Mouse (Mus musculus): Measurements from ENCODE around the gene Ikbip. TPM values are rescaled to one million over a fixed set of nuclear protein-coding genes. Genes with fewer than 3 reads are reported as not detected.
A peak's percentile ranks its signal among the peaks of the same experiment; 100 is the strongest.

Gene Ikbip
- polyA plus RNA-seq, 1 experiment from 2014 or later = 43.0 TPM

GRCm38 (mm10) chr10:91123281-91123827 lies 40.6 kb downstream of the Ikbip start:
- no peaks in the 10 kb centered on the region for H3K27me3 ChIP-seq
- ATAC-seq (replicated peaks; ENCODE audit: low FRiP score) = peak; percentile 73
- under 1% methylated on average over 44 of the region's 44 CpGs for WGBS
- H3K36me3 ChIP-seq = peaks cover 36% of the 10 kb centered on the region
- H3K9ac ChIP-seq = peak overlapping the region; percentile 90
- H3K4me2 ChIP-seq = peak overlapping the region; percentile 62
- peak overlapping the region; percentile 94 for H3K27ac ChIP-seq
- peak overlapping the region; percentile 83 for H3K4me3 ChIP-seq (replicated peaks)
- H3K4me1 ChIP-seq = peaks cover 21% of the 10 kb centered on the region; the same call in 1 of the 2 replicates
- H3K9me3 ChIP-seq (replicated peaks) = no peaks in the 10 kb centered on the region

- 11% methylated on average over 59 of the region's 59 CpGs for WGBS
- peak within 1 kb of the TSS; percentile 90 for H3K9ac ChIP-seq
- H3K27ac ChIP-seq = peak within 1 kb of the TSS; percentile 94
- peak; percentile 99 for ATAC-seq (replicated peaks; ENCODE audit: low FRiP score)
- H3K4me1 ChIP-seq = peaks cover 24% of the 10 kb centered on the region; the same call in 1 of the 2 replicates
- H3K36me3 ChIP-seq = peaks cover 28% of the 10 kb centered on the region
- H3K4me3 ChIP-seq (replicated peaks) = peak within 1 kb of the TSS; percentile 83
- H3K9me3 ChIP-seq (replicated peaks) = no peaks in the 10 kb centered on the region
- peak within 1 kb of the TSS; percentile 62 for H3K4me2 ChIP-seq
- H3K27me3 ChIP-seq = no peaks in the 10 kb centered on the region
These were observed 41.4 kb downstream of the Ikbip start, which contains the start of gene Slc25a3 for GRCm38 (mm10) chr10:91123828-91124822. Gene Slc25a3 (minus strand): TSS chr10:91124059.

GRCm38 (mm10) chr10:91126618-91127355 lies 44.0 kb downstream of the Ikbip start:
- Histone ChIP-seq H3K27ac (no peak overlapping the region; the same call in 1 of the 2 replicates), H3K9me3 (replicated peaks) (no peaks in the 10 kb centered on the region), H3K4me3 (replicated peaks) (no peak overlapping the region), H3K36me3 (peaks cover 4% of the 10 kb centered on the region), H3K9ac (no peak overlapping the region), H3K27me3 (no peaks in the 10 kb centered on the region), H3K4me2 (no peak overlapping the region), H3K4me1 (peaks cover 17% of the 10 kb centered on the region; the same call in 1 of the 2 replicates)
- no peak for ATAC-seq (replicated peaks; ENCODE audit: low FRiP score)
- 61% methylated on average over 10 of the region's 10 CpGs for WGBS

GRCm38 (mm10) chr10:91127395-91127794 lies 44.7 kb downstream of the Ikbip start:
- 73% methylated on average over 2 of the region's 2 CpGs for WGBS
- Histone ChIP-seq H3K4me1 (peaks cover 11% of the 10 kb centered on the region; the same call in 1 of the 2 replicates), H3K9ac (no peak overlapping the region), H3K9me3 (replicated peaks) (no peaks in the 10 kb centered on the region), H3K4me2 (no peak overlapping the region), H3K27ac (no peak overlapping the region), H3K27me3 (no peaks in the 10 kb centered on the region), H3K4me3 (replicated peaks) (no peak overlapping the region), H3K36me3 (no peaks in the 10 kb centered on the region)
- no peak for ATAC-seq (replicated peaks; ENCODE audit: low FRiP score)

- Histone ChIP-seq H3K4me3 (replicated peaks) (no peak overlapping the region), H3K36me3 (no peaks in the 10 kb centered on the region), H3K9ac (no peak overlapping the region), H3K4me2 (no peak overlapping the region), H3K9me3 (replicated peaks) (no peaks in the 10 kb centered on the region), H3K27me3 (no peaks in the 10 kb centered on the region), H3K27ac (peak overlapping the region; percentile 10; the same call in 1 of the 2 replicates), H3K4me1 (peaks cover 6% of the 10 kb centered on the region; the same call in 1 of the 2 replicates)
- no peak for ATAC-seq (replicated peaks; ENCODE audit: low FRiP score)
- WGBS = 46% methylated on average over 1 of the region's 1 CpGs
These were observed 45.9 kb downstream of the Ikbip start for GRCm38 (mm10) chr10:91128551-91129160.

GRCm38 (mm10) chr10:91130792-91131191 lies 48.1 kb downstream of the Ikbip start:
- WGBS = 94% methylated on average over 3 of the region's 3 CpGs
- no peak overlapping the region for H3K4me2 ChIP-seq
- H3K36me3 ChIP-seq = no peaks in the 10 kb centered on the region
- H3K27me3 ChIP-seq = no peaks in the 10 kb centered on the region
- H3K9me3 ChIP-seq (replicated peaks) = no peaks in the 10 kb centered on the region
- no peak for ATAC-seq (replicated peaks; ENCODE audit: low FRiP score)
- H3K27ac ChIP-seq = no peak overlapping the region
- no peak overlapping the region for H3K9ac ChIP-seq
- 0 out of 2 replicates have a peak, but pooled peaks cover 2% of the 10 kb centered on the region for H3K4me1 ChIP-seq
- no peak overlapping the region for H3K4me3 ChIP-seq (replicated peaks)

GRCm38 (mm10) chr10:91131565-91131964 lies 48.8 kb downstream of the Ikbip start:
- Histone ChIP-seq H3K4me1 (0 out of 2 replicates have a peak, but pooled peaks cover 2% of the 10 kb centered on the region), H3K27ac (no peak overlapping the region), H3K4me3 (replicated peaks) (no peak overlapping the region), H3K4me2 (no peak overlapping the region), H3K9ac (no peak overlapping the region), H3K9me3 (replicated peaks) (no peaks in the 10 kb centered on the region), H3K36me3 (no peaks in the 10 kb centered on the region), H3K27me3 (no peaks in the 10 kb centered on the region)
- WGBS = 77% methylated on average over 1 of the region's 1 CpGs
- ATAC-seq (replicated peaks; ENCODE audit: low FRiP score) = no peak

- Histone ChIP-seq H3K4me2 (no peak overlapping the region), H3K27me3 (no peaks in the 10 kb centered on the region), H3K9ac (no peak overlapping the region), H3K9me3 (replicated peaks) (no peaks in the 10 kb centered on the region), H3K27ac (no peak overlapping the region), H3K36me3 (no peaks in the 10 kb centered on the region), H3K4me3 (replicated peaks) (no peak overlapping the region), H3K4me1 (no peaks in the 10 kb centered on the region)
- 88% methylated on average over 7 of the region's 7 CpGs for WGBS
- ATAC-seq (replicated peaks; ENCODE audit: low FRiP score) = no peak
These were observed 52.7 kb downstream of the Ikbip start for GRCm38 (mm10) chr10:91135302-91135972.

GRCm38 (mm10) chr10:91137400-91137799 lies 54.7 kb downstream of the Ikbip start:
- WGBS = 79% methylated on average over 9 of the region's 9 CpGs
- Histone ChIP-seq H3K36me3 (no peaks in the 10 kb centered on the region), H3K4me1 (no peaks in the 10 kb centered on the region), H3K4me3 (replicated peaks) (no peak overlapping the region), H3K27ac (no peak overlapping the region), H3K27me3 (no peaks in the 10 kb centered on the region), H3K9me3 (replicated peaks) (no peaks in the 10 kb centered on the region), H3K9ac (no peak overlapping the region), H3K4me2 (no peak overlapping the region)
- no peak for ATAC-seq (replicated peaks; ENCODE audit: low FRiP score)

GRCm38 (mm10) chr10:91138317-91138716 lies 55.6 kb downstream of the Ikbip start:
- Histone ChIP-seq H3K27ac (no peak overlapping the region), H3K4me2 (no peak overlapping the region), H3K27me3 (no peaks in the 10 kb centered on the region), H3K9ac (no peak overlapping the region), H3K4me3 (replicated peaks) (no peak overlapping the region), H3K36me3 (no peaks in the 10 kb centered on the region), H3K9me3 (replicated peaks) (no peaks in the 10 kb centered on the region), H3K4me1 (no peaks in the 10 kb centered on the region)
- no peak for ATAC-seq (replicated peaks; ENCODE audit: low FRiP score)
- 81% methylated on average over 3 of the region's 3 CpGs for WGBS

Data from kidney, embryonic 15.5 days (tissue).